Mouse (Mus musculus): ENCODE measurements at regions not wholly inside any gene's neighbourhood (a gene's known extent, or its start where the extent isn't known, plus 50 kb on each side); places are given as distances from the start of the nearest gene placed in this dataset.

DNA sequence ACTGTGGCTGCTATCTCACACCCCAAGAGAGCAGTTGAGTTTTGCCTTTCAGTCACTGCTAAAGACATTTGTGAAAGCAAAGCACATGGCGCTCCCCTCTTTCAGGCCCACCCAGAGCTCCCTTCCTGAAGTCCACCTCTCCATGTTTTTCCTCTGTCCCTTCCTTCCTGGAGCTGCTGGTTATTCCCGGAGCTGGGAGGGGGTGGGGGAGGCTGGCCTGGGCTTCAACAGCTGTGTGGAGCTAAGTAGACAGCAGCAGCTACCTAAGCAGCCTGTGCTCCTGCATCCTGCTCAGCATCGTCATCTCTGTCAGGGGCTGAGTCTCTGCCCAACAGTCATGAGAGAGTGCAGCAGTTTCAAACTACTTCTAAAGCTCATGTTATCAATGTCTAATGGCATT is 78.0 kb upstream of the Cdyl start:
- TF ChIP-seq CTCF (IDR thresholded peaks at IDR 0.05; ENCODE audit: insufficient read depth, low read length) (no peak), POLR2A (IDR thresholded peaks at IDR 0.05; ENCODE audit: borderline replicate concordance, extremely low read depth, low read depth, low read length) (no peak)

Data from lung, adult 2 months (tissue).